Mouse (Mus musculus) olfactory bulb, adult 2 months (tissue): ENCODE data around the gene Mael. TPM values are rescaled to one million over a fixed set of nuclear protein-coding genes. Genes with fewer than 3 reads are reported as not detected.
A peak's percentile ranks its signal among the peaks of the same experiment; 100 is the strongest.

Source experiments
- H3K27ac ChIP-seq: fragments of 200-500 bp; 2 replicates; pipeline ENCODE4 v1.5.1; 2012; ENCODE audit warnings: low read depth, low read length; ENCODE audit not compliant: insufficient read depth
- H3K4me1 ChIP-seq: fragments of 200-500 bp; 2 replicates; pipeline ENCODE4 v1.6.1; 2012; ENCODE audit warnings: low read length; ENCODE audit not compliant: control insufficient read depth, insufficient read depth
- H3K4me3 ChIP-seq: fragments of 200-500 bp; 2 replicates; pipeline ENCODE4 v1.5.1; 2012; ENCODE audit warnings: mild to moderate bottlenecking, low read depth, low read length, moderate library complexity; ENCODE audit not compliant: insufficient read depth
- CTCF ChIP-seq: fragments of 200-500 bp; IDR thresholded peaks from 2 replicates; pipeline ENCODE4 v1.5.1; 2012; ENCODE audit warnings: low read depth, mild to moderate bottlenecking, low read length, moderate library complexity; ENCODE audit not compliant: insufficient read depth
- POLR2A ChIP-seq: fragments of 200-500 bp; IDR thresholded peaks from 2 replicates; pipeline ENCODE4 v1.6.1; 2012; ENCODE audit warnings: mild to moderate bottlenecking, low read depth, low read length, moderate library complexity; ENCODE audit not compliant: insufficient read depth
- WGBS: fragments of 180-500 bp; shearing (Covaris S2); methylation state at CpG from one replicate; pipeline ENCODE4 v1.1.7; 2018; 5-methylcytosine and 5-hydroxymethylcytosine counted together
- polyA plus RNA-seq: library from polyadenylated mRNA; stranded (reverse); fragments of >200 nt; gene quantifications from 2 replicates; pipeline ENCODE4 v1.2.4, GENCODE M21; 2012; ENCODE audit warnings: low replicate concordance; ENCODE audit not compliant: missing spikeins, insufficient read depth, insufficient read length

Mael gene
- polyA plus RNA-seq, 1 experiment: not detected

GRCm38 (mm10) chr1:166253898-166254894 is 15.6 kb upstream of the Mael start, which contains the start of gene Ildr2:
Gene Ildr2, plus strand, starts transcription at chr1:166254139.
- Histone ChIP-seq H3K27ac (peak within 1 kb of the TSS; percentile 94), H3K4me3 (peak within 1 kb of the TSS; percentile 76), H3K4me1 (peaks cover 9% of the 10 kb centered on the region)
- 3% methylated on average over 72 of the region's 72 CpGs for WGBS
- TF ChIP-seq POLR2A (peak; percentile 61; the same call in 1 of the 2 replicates), CTCF (peak; percentile 37; the same call in 1 of the 2 replicates)

- TF ChIP-seq POLR2A: no peak
- no peak for TF ChIP-seq CTCF
- H3K27ac ChIP-seq: peak overlapping the region; percentile 63
- WGBS: 18% methylated on average over 6 of the region's 6 CpGs
- no peak overlapping the region for H3K4me3 ChIP-seq
- H3K4me1 ChIP-seq: no peaks in the 10 kb centered on the region
Measured at GRCm38 (mm10) chr1:166244285-166244684, 5.7 kb upstream of the Mael start.

- no peaks in the 10 kb centered on the region for H3K4me1 ChIP-seq
- 67% methylated on average over 4 of the region's 4 CpGs for WGBS
- H3K27ac ChIP-seq: no peak overlapping the region
- H3K4me3 ChIP-seq: no peak overlapping the region
- TF ChIP-seq POLR2A (no peak), CTCF (no peak)
Measured at GRCm38 (mm10) chr1:166214181-166214580, 24.4 kb downstream of the Mael start.

- no peak overlapping the region for H3K27ac ChIP-seq
- TF ChIP-seq POLR2A (no peak), CTCF (no peak)
- H3K4me1 ChIP-seq: no peaks in the 10 kb centered on the region
- WGBS: 47% methylated on average over 6 of the region's 6 CpGs
- H3K4me3 ChIP-seq: no peak overlapping the region
Measured at GRCm38 (mm10) chr1:166209371-166209770, 29.2 kb downstream of the Mael start.

GRCm38 (mm10) chr1:166205159-166205558 is 33.4 kb downstream of the Mael start:
- H3K27ac ChIP-seq: no peak overlapping the region
- TF ChIP-seq POLR2A: no peak
- TF ChIP-seq CTCF: no peak
- no peak overlapping the region for H3K4me3 ChIP-seq
- 90% methylated on average over 3 of the region's 3 CpGs for WGBS
- H3K4me1 ChIP-seq: no peaks in the 10 kb centered on the region

GRCm38 (mm10) chr1:166204171-166204570 is 34.4 kb downstream of the Mael start:
- H3K4me1 ChIP-seq: no peaks in the 10 kb centered on the region
- TF ChIP-seq CTCF (no peak), POLR2A (no peak)
- no peak overlapping the region for H3K4me3 ChIP-seq
- 68% methylated on average over 5 of the region's 5 CpGs for WGBS
- no peak overlapping the region for H3K27ac ChIP-seq

GRCm38 (mm10) chr1:166189821-166190220 is 48.7 kb downstream of the Mael start:
- TF ChIP-seq POLR2A (no peak), CTCF (no peak)
- WGBS: 87% methylated on average over 4 of the region's 4 CpGs
- Histone ChIP-seq H3K4me1 (0 out of 2 replicates have a peak, but pooled peaks cover under 1% of the 10 kb centered on the region), H3K4me3 (no peak overlapping the region), H3K27ac (no peak overlapping the region)

- no peak overlapping the region for H3K27ac ChIP-seq
- WGBS: 79% methylated on average over 5 of the region's 5 CpGs
- H3K4me1 ChIP-seq: peaks cover 6% of the 10 kb centered on the region
Measured at GRCm38 (mm10) chr1:166185357-166185756, 53.2 kb downstream of the Mael start.

GRCm38 (mm10) chr1:166184391-166185229 is 53.9 kb downstream of the Mael start:
- TF ChIP-seq CTCF: no peak
- TF ChIP-seq POLR2A: no peak
- Histone ChIP-seq H3K27ac (no peak overlapping the region), H3K4me1 (peaks cover 6% of the 10 kb centered on the region), H3K4me3 (no peak overlapping the region)
- WGBS: 81% methylated on average over 22 of the region's 22 CpGs

More at GRCm38 (mm10) chr1:166185357-166185756, 53.2 kb downstream of the Mael start:
- TF ChIP-seq POLR2A (no peak), CTCF (no peak)
- no peak overlapping the region for H3K4me3 ChIP-seq
